Mouse (Mus musculus): ENCODE measurements around the gene Ick.

DNA sequence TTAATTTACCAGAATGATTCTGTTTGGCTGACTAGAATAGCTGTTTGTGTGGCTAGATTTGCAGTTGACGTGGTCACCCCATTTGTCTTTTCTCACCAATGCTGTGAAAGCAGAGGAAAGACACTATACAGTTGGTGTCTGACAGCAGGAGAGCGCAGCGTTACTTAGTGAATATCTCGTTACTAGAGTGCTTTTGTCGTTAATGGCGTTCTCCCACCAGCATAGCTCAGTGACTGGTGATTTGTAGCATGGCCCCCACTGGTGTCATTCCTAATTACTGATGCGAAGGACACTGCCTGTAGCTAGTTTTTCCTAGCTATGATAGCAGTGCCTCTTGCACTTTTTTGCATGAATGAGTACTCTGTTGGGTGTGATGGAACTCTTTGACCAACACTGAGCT lies 26.7 kb downstream of the Ick start:
- no peak for TF ChIP-seq POLR2A (IDR thresholded peaks at IDR 0.05; ENCODE audit: borderline replicate concordance, extremely low read depth, low read depth, low read length)
- no peak for TF ChIP-seq CTCF (IDR thresholded peaks at IDR 0.05; ENCODE audit: insufficient read depth, low read length)

Data from lung, adult 2 months (tissue).